Mouse (Mus musculus) kidney, embryonic 14.5 days (tissue): ENCODE results near the gene Tead3. TPM values are rescaled to one million over a fixed set of nuclear protein-coding genes. Genes with fewer than 3 reads are reported as not detected.

Experiments used
- ATAC-seq: fragments of 200-750 bp; cut with Nextera tagmentation; 2 replicates; pipeline ENCODE4 v1.8.0; 2017; ENCODE audit warnings: moderate number of reproducible peaks, mild to moderate bottlenecking, moderate TSS enrichment, moderate library complexity; ENCODE audit not compliant: low FRiP score, low TSS enrichment
- H3K27ac ChIP-seq: fragments of 300-500 bp; sonication (generic); 2 replicates; pipeline ENCODE4 v1.5.1; 2014; ENCODE audit warnings: low read depth, mild to moderate bottlenecking, low read length, moderate library complexity, mixed read lengths
- H3K27me3 ChIP-seq: fragments of 300-500 bp; sonication (generic); 2 replicates; pipeline ENCODE4 v1.6.1; 2014; ENCODE audit warnings: mild to moderate bottlenecking, low read length; ENCODE audit not compliant: control insufficient read depth, insufficient read depth
- H3K36me3 ChIP-seq: fragments of 300-500 bp; sonication (generic); 2 replicates; pipeline ENCODE4 v1.6.1; 2014; ENCODE audit warnings: low read length, mixed read lengths; ENCODE audit not compliant: control insufficient read depth, insufficient read depth
- H3K4me1 ChIP-seq: fragments of 300-500 bp; sonication (generic); 2 replicates; pipeline ENCODE4 v1.6.1; 2014; ENCODE audit warnings: low read length, mixed read lengths; ENCODE audit not compliant: control insufficient read depth, insufficient read depth
- H3K4me2 ChIP-seq: fragments of 300-500 bp; sonication (generic); replicated peaks from 2 replicates; pipeline ENCODE4 v1.6.1; 2014; ENCODE audit warnings: low read depth, mild to moderate bottlenecking, low read length
- H3K4me3 ChIP-seq: fragments of 300-500 bp; sonication (generic); 2 replicates; pipeline ENCODE4 v1.5.1; 2014; ENCODE audit warnings: mild to moderate bottlenecking, low read length
- H3K9ac ChIP-seq: fragments of 300-500 bp; sonication (generic); 2 replicates; pipeline ENCODE4 v1.6.1; 2014; ENCODE audit warnings: low read depth, mild to moderate bottlenecking, low read length, moderate library complexity
- H3K9me3 ChIP-seq: fragments of 300-500 bp; sonication (generic); 2 replicates; pipeline ENCODE4 v1.6.1; 2016; ENCODE audit warnings: low read length; ENCODE audit not compliant: control insufficient read depth
- WGBS: fragments of 180-500 bp; shearing (Covaris S2); extraction: QIAGEN DNeasy Blood & Tissue Kit; methylation state at CpG from one replicate; pipeline ENCODE4 v1.1.7; 2014; 5-methylcytosine and 5-hydroxymethylcytosine counted together
- polyA plus RNA-seq: library from polyadenylated mRNA; unstranded; fragments of >200 nt; fragmentation: Nextera tagmentation; extraction: Ambion mirVana; gene quantifications from 2 replicates; pipeline ENCODE4 v1.2.1, GENCODE M21; 2014

Tead3 gene
- polyA plus RNA-seq, 1 experiment from 2014 or later: 10.9 TPM

DNA sequence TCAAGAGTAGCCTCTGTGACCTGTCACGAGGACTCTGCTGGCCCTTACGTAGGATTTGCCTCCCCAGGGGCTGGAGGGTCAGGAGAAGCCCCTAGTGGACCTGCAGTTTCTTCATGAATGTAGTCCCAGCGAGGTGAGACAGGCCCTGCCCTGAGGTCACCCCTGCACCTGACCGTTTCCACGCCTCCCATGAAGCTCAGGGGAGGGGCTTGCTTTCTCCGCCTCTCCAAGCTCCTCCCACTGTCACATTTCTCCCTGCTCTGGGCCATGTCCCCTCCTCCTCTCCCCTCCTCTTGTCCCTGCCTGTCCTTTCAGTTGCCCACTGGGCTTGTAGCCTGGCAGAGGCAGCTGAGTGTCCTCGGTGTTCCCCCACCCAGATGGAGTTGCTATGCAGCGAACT is 33.5 kb downstream of the Tead3 start:
- 61% methylated on average over 8 of the region's 8 CpGs for WGBS
- no peak for ATAC-seq
- H3K36me3 ChIP-seq: peaks cover 44% of the 10 kb centered on the region

DNA sequence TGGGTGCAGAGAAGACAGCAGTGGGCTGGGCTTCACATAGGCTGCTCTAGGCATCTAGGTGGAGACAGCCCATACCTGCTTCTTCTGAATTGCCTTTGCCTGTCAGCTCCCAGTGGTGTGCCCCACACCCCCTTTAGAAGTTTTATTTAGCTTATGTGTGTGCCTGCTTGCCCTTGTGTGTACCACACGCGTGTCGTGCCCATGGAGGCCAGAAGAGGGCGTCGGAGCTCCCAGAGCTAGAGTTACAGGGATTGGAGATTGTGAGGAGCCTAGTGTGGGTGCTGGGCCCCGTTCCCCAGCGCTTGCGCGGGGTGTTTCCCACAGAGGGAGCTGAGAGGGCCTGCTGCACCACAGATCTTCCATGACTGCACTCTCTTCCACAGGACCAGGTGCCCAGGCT is 34.1 kb downstream of the Tead3 start:
- Histone ChIP-seq H3K36me3 (peaks cover 39% of the 10 kb centered on the region), H3K9ac (no peak overlapping the region), H3K4me3 (no peak overlapping the region), H3K27ac (no peak overlapping the region), H3K4me2 (no peak overlapping the region), H3K27me3 (no peaks in the 10 kb centered on the region), H3K9me3 (no peaks in the 10 kb centered on the region), H3K4me1 (peaks cover 10% of the 10 kb centered on the region; the same call in 1 of the 2 replicates)
- ATAC-seq: no peak
- 83% methylated on average over 9 of the region's 9 CpGs for WGBS

More for the DNA sequence above, 33.5 kb downstream of the Tead3 start:
- Histone ChIP-seq H3K4me1 (peaks cover 10% of the 10 kb centered on the region; the same call in 1 of the 2 replicates), H3K4me2 (no peak overlapping the region), H3K9ac (no peak overlapping the region), H3K27ac (no peak overlapping the region), H3K4me3 (no peak overlapping the region), H3K27me3 (no peaks in the 10 kb centered on the region), H3K9me3 (no peaks in the 10 kb centered on the region)

DNA sequence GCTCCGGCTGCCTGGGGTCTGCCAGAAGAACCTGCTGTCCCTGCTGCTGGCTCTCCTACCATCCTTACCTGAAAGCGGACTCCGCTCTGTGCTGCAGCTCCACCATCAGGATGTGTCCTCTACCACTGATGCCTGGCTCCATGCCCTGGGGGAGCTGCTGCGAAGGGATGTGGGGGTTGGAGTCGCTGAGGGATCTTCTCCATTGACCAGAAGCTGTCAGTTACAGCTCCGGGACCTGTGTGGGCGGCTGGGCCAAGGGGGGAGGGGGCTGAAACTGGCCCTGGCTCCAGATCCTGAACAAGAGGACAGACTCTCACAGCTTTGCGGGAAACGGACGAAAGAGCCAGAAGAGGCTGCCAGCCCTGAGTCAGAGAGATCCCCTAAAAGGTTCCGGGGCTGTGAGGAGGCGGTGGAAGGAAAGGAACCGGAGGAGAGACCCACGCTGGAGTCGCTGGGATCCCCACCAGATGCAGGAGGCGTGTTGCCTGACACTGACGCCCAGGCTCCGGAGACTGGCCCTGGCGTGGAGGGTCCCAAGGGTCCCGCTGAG is 34.9 kb downstream of the Tead3 start:
- Histone ChIP-seq H3K4me3 (no peak overlapping the region), H3K9ac (peak overlapping the region; percentile 37; the same call in 1 of the 2 replicates), H3K36me3 (peaks cover 33% of the 10 kb centered on the region), H3K27me3 (no peaks in the 10 kb centered on the region), H3K9me3 (no peaks in the 10 kb centered on the region), H3K27ac (no peak overlapping the region), H3K4me2 (no peak overlapping the region), H3K4me1 (peaks cover 10% of the 10 kb centered on the region; the same call in 1 of the 2 replicates)
- 80% methylated on average over 20 of the region's 20 CpGs for WGBS
- no peak for ATAC-seq

DNA sequence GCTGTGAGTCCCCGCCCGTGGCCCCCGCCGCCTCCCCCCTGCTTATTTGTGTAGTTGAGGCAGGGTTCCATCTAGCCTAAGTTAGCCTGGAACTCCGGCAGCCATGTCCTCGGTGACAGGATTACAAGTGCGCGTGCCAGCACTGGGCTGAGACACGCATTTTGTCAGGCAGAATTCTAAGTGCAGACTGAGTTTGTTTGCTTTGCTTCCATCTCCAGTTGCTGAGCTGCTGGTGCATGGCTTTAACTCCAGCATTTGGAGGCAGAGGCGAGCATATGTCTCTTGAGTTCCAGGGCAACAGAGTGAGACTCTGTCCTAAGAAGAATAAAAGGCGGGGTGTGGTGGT is 36.8 kb downstream of the Tead3 start:
- WGBS: 2% methylated on average over 11 of the region's 11 CpGs
- ATAC-seq: peak; percentile 2; the same call in 1 of the 2 replicates
- Histone ChIP-seq H3K4me1 (peaks cover 10% of the 10 kb centered on the region; the same call in 1 of the 2 replicates), H3K9me3 (no peaks in the 10 kb centered on the region), H3K27me3 (no peaks in the 10 kb centered on the region), H3K27ac (peak overlapping the region; percentile 90), H3K9ac (peak overlapping the region; percentile 94), H3K4me2 (peak overlapping the region; percentile 88), H3K4me3 (peak overlapping the region; percentile 89), H3K36me3 (peaks cover 23% of the 10 kb centered on the region)

DNA sequence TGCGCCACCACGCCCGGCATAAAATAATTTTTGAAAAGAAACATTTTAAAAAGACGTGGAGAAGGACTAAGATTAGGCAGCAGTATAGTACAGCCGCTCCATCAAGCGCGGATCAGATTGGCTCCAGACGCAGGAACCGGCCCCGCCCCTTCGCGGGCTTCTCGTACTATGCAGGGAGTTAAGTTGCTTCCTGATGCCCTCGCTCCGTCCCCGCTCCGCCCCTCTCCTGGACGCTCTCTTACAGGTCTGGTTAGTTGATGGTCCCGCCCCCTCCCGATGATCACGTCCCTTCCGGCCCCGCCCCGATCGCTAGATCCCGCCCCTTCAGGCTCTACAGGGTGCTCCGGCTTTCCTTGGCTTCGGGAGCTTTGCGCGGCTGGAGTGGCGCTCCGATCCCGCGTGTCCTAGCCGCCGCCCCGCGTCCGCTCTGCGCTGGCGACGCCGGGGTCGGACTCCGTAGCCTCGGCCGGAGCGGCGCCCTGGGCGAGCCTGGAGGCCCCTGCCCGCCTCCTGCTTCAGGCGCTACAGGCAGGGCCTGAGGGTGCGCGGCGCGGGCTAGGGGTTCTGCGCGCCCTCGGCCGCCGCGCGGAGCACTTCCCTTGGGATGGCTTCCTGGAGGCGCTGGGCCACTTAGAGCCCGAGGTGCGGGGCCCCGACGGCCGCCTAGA is 37.3 kb downstream of the Tead3 start, which contains the start of gene Fance:
Fance (plus strand) TSS at position 308 of the 668 bp plus-strand sequence.
- peak within 1 kb of the TSS; percentile 88 for H3K4me2 ChIP-seq
- ATAC-seq: peak; percentile 97
- H3K9me3 ChIP-seq: no peaks in the 10 kb centered on the region
- under 1% methylated on average over 69 of the region's 69 CpGs for WGBS
- peaks cover 19% of the 10 kb centered on the region for H3K36me3 ChIP-seq
- peak within 1 kb of the TSS; percentile 90 for H3K27ac ChIP-seq
- peak within 1 kb of the TSS; percentile 94 for H3K9ac ChIP-seq
- peak within 1 kb of the TSS; percentile 89 for H3K4me3 ChIP-seq
- H3K27me3 ChIP-seq: no peaks in the 10 kb centered on the region
- peaks cover 14% of the 10 kb centered on the region; the same call in 1 of the 2 replicates for H3K4me1 ChIP-seq

DNA sequence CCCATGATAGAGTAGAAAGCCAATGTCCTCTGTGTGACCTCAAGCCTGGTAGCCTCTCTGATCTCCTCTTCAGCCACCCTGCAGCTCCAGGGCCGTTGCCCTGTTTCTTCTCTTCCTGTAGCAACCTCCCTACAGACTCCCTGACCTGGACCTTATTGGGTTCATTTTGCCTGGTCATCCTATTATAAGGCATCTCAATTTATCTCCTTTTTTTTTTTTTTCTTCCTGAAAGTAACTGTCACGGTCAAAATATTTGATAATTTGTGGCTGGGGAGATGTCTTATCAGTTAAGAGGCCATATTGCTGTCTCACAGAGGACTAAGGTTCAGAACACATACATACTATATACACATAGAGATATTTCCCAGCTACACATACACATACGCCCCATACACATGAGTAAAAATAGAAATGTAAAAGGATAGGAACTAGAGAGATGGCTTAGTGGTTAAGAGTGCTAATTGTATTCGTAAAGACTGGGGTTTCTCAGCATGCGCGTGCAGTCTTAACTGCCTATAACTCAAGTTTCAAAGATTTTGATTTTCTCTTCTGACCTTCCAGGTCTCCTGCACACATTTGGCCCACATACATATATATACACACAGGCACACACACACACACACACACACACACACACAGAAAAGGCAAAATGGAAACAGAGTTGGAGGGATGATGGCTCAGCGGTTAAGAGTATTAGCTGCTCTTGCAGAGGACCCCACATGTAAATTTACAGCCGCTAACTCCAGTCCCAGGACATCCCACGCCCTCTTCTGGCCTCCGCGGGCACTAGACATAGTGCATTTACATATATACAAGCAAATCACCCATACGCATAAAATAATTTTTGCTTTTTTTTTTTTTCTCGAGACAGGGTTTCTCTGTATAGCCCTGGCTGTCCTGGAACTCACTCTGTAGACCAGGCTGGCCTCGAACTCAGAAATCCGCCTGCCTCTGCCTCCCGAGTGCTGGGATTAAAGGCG is 38.1 kb downstream of the Tead3 start:
- Histone ChIP-seq H3K9ac (no peak overlapping the region; the same call in 1 of the 2 replicates), H3K4me2 (peak overlapping the region; percentile 32), H3K4me3 (peak overlapping the region; percentile 89), H3K36me3 (peaks cover 15% of the 10 kb centered on the region), H3K9me3 (no peaks in the 10 kb centered on the region), H3K27ac (peak overlapping the region; percentile 65; the same call in 1 of the 2 replicates), H3K27me3 (no peaks in the 10 kb centered on the region), H3K4me1 (peaks cover 14% of the 10 kb centered on the region; the same call in 1 of the 2 replicates)
- WGBS: 28% methylated on average over 15 of the region's 17 CpGs
- ATAC-seq: no peak; the same call in 1 of the 2 replicates

DNA sequence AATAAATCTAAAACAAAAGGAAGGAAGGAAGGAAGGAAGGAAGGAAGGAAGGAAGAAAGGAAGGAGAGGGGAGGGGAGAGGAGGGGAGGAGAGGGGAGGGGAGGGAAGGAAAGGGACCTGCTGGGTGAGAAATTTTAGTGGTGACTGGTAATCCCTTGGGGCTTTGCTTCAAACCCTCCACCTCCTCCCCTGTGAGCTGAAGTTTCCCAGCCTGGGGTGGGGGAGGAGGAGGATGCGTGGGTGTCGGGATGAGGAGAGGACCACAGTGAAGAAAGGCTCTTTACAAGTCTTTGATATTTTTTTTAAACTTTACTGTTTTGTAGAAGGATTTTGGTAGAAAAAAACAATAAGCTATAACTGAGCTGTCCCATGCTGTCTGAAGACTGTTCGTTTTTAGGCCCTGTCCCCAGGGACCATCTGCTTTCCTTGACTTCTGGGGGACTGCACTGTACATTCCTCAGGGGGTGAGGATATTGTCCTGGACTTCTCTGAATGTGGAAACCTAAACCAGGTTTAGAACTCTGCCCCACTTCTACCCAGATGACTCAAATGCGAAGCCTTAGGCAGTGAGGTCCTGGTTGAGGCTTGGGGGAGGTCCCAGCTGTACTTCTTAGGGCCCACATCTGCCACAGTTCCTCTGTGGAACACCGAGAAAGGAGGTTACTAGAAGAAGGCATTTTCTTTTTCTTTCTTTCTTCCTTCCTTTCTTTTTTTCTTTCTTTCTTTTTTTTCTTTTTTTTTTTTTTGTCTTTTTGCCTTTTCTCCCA is 39.1 kb downstream of the Tead3 start:
- no peaks in the 10 kb centered on the region for H3K27me3 ChIP-seq
- 59% methylated on average over 5 of the region's 5 CpGs for WGBS
- peaks cover 6% of the 10 kb centered on the region for H3K36me3 ChIP-seq
- H3K27ac ChIP-seq: no peak overlapping the region
- no peak overlapping the region for H3K4me3 ChIP-seq
- no peak for ATAC-seq
- no peaks in the 10 kb centered on the region for H3K9me3 ChIP-seq
- H3K4me1 ChIP-seq: peaks cover 14% of the 10 kb centered on the region; the same call in 1 of the 2 replicates
- H3K4me2 ChIP-seq: no peak overlapping the region
- no peak overlapping the region for H3K9ac ChIP-seq

DNA sequence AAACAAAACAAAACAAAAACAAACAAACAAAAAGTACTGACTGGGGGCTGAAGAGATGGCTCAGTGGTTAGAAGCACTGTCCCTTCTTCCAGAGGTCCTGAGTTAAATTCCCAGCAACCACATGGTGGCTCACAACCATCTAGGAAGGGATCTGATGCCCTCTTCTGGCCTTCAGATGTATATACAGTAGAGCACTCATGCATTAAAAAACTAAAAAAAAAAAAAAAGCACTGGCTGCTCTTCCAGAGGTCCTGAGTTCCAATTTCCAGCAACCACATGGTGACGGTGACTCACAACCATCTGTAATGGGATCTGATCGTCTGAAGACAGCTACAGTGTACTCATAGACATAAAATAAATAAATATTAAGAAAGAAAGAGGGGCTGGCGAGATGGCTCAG is 39.8 kb downstream of the Tead3 start:
- ATAC-seq: no peak
- WGBS: 77% methylated on average over 3 of the region's 3 CpGs
- Histone ChIP-seq H3K4me3 (no peak overlapping the region), H3K4me2 (no peak overlapping the region), H3K36me3 (no peaks in the 10 kb centered on the region), H3K27me3 (no peaks in the 10 kb centered on the region), H3K4me1 (peaks cover 14% of the 10 kb centered on the region; the same call in 1 of the 2 replicates), H3K9ac (no peak overlapping the region), H3K27ac (no peak overlapping the region), H3K9me3 (no peaks in the 10 kb centered on the region)
